Mouse (Mus musculus): ENCODE measurements at regions not wholly inside any gene's neighbourhood (a gene's known extent, or its start where the extent isn't known, plus 50 kb on each side); places are given as distances from the start of the nearest gene placed in this dataset.

DNA sequence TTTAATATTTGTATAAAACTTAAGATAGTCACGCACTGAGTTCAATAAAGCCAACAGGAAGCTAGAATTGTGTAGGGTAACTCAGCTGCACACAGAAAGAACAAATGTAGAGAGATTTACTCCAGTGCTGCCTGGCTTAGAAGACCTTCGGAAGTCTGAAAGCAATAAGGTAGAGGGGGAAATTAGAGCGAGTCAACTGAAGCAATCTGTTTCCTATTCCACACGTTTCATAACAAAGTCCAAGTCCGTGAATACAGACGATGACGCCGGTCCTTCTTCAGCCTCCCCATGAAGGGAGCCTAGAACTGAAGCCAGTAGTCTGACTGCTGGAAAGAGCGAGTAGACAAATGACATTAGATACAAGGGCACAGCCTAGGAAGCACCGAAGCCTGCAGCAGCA is 115.9 kb upstream of the Dlg1 start:
- TF ChIP-seq CTCF (IDR thresholded peaks at IDR 0.05; ENCODE audit: extremely low read depth, insufficient read depth, insufficient read length, insufficient replicate concordance) (no peak), POLR2A (IDR thresholded peaks at IDR 0.05; ENCODE audit: low read depth, low read length) (no peak)
